Mouse (Mus musculus): ENCODE results near the gene Bmf. TPM values are rescaled to one million over a fixed set of nuclear protein-coding genes. Genes with fewer than 3 reads are reported as not detected.

Bmf gene
- total RNA-seq, 2 experiments from 2014 or later = 20.5 to 22.9 TPM

- no peak for DNase-seq (ENCODE audit: low spot score in 2 of 2)
These were observed 3.2 kb downstream of the Bmf start for GRCm38 (mm10) chr2:118546104-118546797.

- DNase-seq (ENCODE audit: low spot score in 2 of 2) = peak; percentile 87 to 92
These were observed 4.0 kb downstream of the Bmf start for GRCm38 (mm10) chr2:118545242-118546103.

GRCm38 (mm10) chr2:118543893-118544799 is 5.3 kb downstream of the Bmf start:
- peak; percentile 58 to 78 for DNase-seq (ENCODE audit: low spot score in 2 of 2)

- no peak for DNase-seq (ENCODE audit: low spot score in 2 of 2)
These were observed 6.4 kb downstream of the Bmf start for GRCm38 (mm10) chr2:118542971-118543573.

GRCm38 (mm10) chr2:118541716-118542115 is 7.8 kb downstream of the Bmf start:
- no peak for DNase-seq (ENCODE audit: low spot score in 2 of 2)

GRCm38 (mm10) chr2:118540691-118541117 is 8.8 kb downstream of the Bmf start:
- no peak for DNase-seq (ENCODE audit: low spot score in 2 of 2)

GRCm38 (mm10) chr2:118539881-118540516 is 9.5 kb downstream of the Bmf start:
- DNase-seq (ENCODE audit: low spot score in 2 of 2) = no peak

GRCm38 (mm10) chr2:118539040-118539439 is 10.4 kb downstream of the Bmf start:
- DNase-seq (ENCODE audit: low spot score in 2 of 2) = no peak

- DNase-seq (ENCODE audit: low spot score in 2 of 2) = no peak
These were observed 12.3 kb downstream of the Bmf start for GRCm38 (mm10) chr2:118537226-118537625.

- peak in 1 of 2 experiments; percentile 60 for DNase-seq (ENCODE audit: low spot score in 2 of 2)
These were observed 12.9 kb downstream of the Bmf start for GRCm38 (mm10) chr2:118536553-118536952.

GRCm38 (mm10) chr2:118536111-118536510 is 13.4 kb downstream of the Bmf start:
- no peak for DNase-seq (ENCODE audit: low spot score in 2 of 2)

GRCm38 (mm10) chr2:118533969-118534368 is 15.5 kb downstream of the Bmf start:
- DNase-seq (ENCODE audit: low spot score in 2 of 2) = no peak

- peak in 1 of 2 experiments; percentile 48 for DNase-seq (ENCODE audit: low spot score in 2 of 2)
These were observed 16.4 kb downstream of the Bmf start for GRCm38 (mm10) chr2:118532855-118533675.

- no peak for DNase-seq (ENCODE audit: low spot score in 2 of 2)
These were observed 17.1 kb downstream of the Bmf start for GRCm38 (mm10) chr2:118532401-118532800.

- peak in 1 of 2 experiments; percentile 61 for DNase-seq (ENCODE audit: low spot score in 2 of 2)
These were observed 19.9 kb downstream of the Bmf start for GRCm38 (mm10) chr2:118529466-118530181.

GRCm38 (mm10) chr2:118526545-118526944 is 22.9 kb downstream of the Bmf start:
- no peak for DNase-seq (ENCODE audit: low spot score in 2 of 2)

- DNase-seq (ENCODE audit: low spot score in 2 of 2) = no peak
These were observed 24.7 kb downstream of the Bmf start for GRCm38 (mm10) chr2:118524811-118525210.

- no peak for DNase-seq (ENCODE audit: low spot score in 2 of 2)
These were observed 26.2 kb downstream of the Bmf start for GRCm38 (mm10) chr2:118523163-118523730.
